Mouse (Mus musculus) bone marrow, adult 2 months (tissue): ENCODE measurements around the gene Wdr34. TPM values are rescaled to one million over a fixed set of nuclear protein-coding genes. Genes with fewer than 3 reads are reported as not detected.

ENCODE experiments used
- H3K27ac ChIP-seq: fragments of 200-500 bp; 2 replicates; pipeline ENCODE4 v1.5.1; 2012; ENCODE audit warnings: low read depth, mild to moderate bottlenecking, control low read depth, inconsistent platforms, low read length; ENCODE audit not compliant: control insufficient read depth, poor library complexity, insufficient read depth
- H3K4me1 ChIP-seq: fragments of 200-500 bp; 2 replicates; pipeline ENCODE4 v1.6.1; 2011; ENCODE audit warnings: low read length; ENCODE audit not compliant: control insufficient read depth, insufficient read depth
- H3K4me3 ChIP-seq: fragments of 200-500 bp; replicated peaks from 2 replicates; pipeline ENCODE3; 2011; ENCODE audit warnings: mild to moderate bottlenecking, low read depth, low read length, control low read depth; ENCODE audit not compliant: control insufficient read depth
- CTCF ChIP-seq: fragments of 200-500 bp; IDR thresholded peaks from 2 replicates; pipeline ENCODE4 v1.5.1; 2011; ENCODE audit warnings: low read length, control low read depth; ENCODE audit not compliant: control insufficient read depth, insufficient read depth
- POLR2A ChIP-seq: fragments of 200-500 bp; IDR thresholded peaks from 2 replicates; pipeline ENCODE4 v1.6.1; 2011; ENCODE audit warnings: low read depth, mild to moderate bottlenecking, control low read depth, low read length, borderline replicate concordance; ENCODE audit not compliant: control insufficient read depth
- WGBS: fragments of 180-500 bp; shearing (Covaris S2); methylation state at CpG from one replicate; pipeline ENCODE4 v1.1.7; 2018; 5-methylcytosine and 5-hydroxymethylcytosine counted together
- polyA plus RNA-seq: library from polyadenylated mRNA; stranded (reverse); fragments of >200 nt; gene quantifications from 2 replicates; pipeline ENCODE4 v1.2.4, GENCODE M21; 2011; ENCODE audit warnings: low replicate concordance; ENCODE audit not compliant: missing spikeins, insufficient read depth, insufficient read length

Wdr34 gene
- polyA plus RNA-seq, 1 experiment: 5.7 TPM

DNA sequence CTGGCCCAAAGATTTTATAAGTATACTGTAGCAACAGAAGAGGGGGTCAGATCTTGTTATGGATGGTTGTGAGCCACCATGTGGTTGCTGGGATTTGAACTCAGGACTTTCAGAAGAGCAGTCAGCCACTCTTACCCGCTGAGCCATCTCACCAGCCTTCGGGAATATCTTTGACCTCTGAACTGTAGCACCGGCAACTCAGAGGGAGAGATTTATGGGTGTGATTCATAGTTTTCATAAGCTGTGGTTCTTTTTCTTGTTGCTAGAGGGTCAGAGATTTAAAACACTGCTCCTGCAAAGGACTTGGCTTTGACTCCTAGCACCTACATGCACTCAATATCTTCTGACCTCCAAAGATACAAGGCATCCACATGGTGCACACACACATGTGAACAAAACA lies 26.9 kb upstream of the Wdr34 start:
- no peak overlapping the region for H3K4me3 ChIP-seq
- 81% methylated on average over 3 of the region's 3 CpGs for WGBS
- no peaks in the 10 kb centered on the region for H3K4me1 ChIP-seq
- H3K27ac ChIP-seq: no peak overlapping the region
- TF ChIP-seq POLR2A (no peak), CTCF (no peak)

DNA sequence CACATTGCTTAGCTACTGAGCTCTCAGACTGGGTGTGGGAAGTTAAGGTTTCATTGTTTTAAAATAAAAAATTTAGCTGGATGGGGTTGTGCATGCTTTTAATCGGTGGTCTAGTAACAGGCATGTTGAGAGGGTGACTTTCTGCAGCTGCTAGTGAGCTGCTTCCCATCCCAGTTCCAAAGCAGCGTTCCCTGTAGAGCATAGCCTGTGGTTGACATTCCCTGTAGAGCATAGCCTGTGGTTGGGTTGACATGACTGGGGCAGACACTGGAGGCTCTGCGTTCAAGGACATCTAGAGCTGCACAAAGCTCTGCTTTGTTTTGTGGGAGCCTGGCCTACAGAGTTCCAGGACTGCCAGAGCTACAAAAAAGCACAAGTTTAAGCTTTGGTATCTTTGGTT lies 24.6 kb upstream of the Wdr34 start:
- 87% methylated on average over 3 of the region's 3 CpGs for WGBS
- TF ChIP-seq POLR2A: no peak
- TF ChIP-seq CTCF: no peak
- H3K4me3 ChIP-seq: no peak overlapping the region
- no peaks in the 10 kb centered on the region for H3K4me1 ChIP-seq
- no peak overlapping the region for H3K27ac ChIP-seq

DNA sequence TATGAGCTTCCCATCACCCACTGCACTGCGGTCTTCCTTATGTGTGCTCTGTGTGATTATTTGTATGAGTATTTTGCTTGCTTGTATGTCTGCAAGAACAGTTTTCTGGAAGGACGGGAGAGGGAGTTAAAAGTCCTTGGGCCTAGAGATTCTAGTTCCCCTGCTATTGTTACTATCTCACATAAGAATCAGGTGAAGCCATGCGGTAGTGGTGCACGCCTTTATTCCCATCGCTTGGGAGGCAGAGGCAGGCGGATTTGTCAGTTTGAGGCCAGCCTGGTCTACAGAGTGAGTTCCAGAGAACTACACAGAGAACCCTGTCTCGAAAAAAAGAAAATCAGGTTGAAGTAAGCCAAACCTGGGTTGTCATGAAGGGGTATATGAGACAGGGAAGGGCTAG lies 24.2 kb upstream of the Wdr34 start:
- H3K4me3 ChIP-seq: no peak overlapping the region
- WGBS: 80% methylated on average over 7 of the region's 7 CpGs
- TF ChIP-seq CTCF (no peak), POLR2A (no peak)

DNA sequence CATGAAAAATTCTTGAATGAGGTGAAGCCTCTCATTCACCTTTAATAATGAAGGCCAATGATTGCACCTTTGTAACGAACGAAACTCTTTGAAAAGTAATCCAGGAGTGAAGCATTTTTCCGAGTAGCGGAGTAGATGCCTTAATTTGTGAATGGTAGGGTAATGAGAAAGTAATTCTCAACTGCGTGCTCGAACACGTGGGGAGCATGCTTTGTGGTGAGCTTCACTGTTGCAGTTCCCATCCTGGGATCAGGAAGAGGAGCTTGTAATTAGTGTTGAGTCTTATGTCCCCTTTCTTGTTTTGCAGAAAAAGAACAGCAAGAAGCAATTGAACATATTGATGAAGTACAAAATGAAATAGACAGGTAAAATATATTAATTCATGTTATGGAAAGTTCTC lies 19.3 kb upstream of the Wdr34 start:
- TF ChIP-seq POLR2A: no peak
- TF ChIP-seq CTCF: no peak
- Histone ChIP-seq H3K4me1 (peaks cover 2% of the 10 kb centered on the region; the same call in 1 of the 2 replicates), H3K27ac (no peak overlapping the region), H3K4me3 (peak overlapping the region; percentile 50)
- WGBS: 11% methylated on average over 7 of the region's 7 CpGs

More for the DNA sequence above, 24.2 kb upstream of the Wdr34 start:
- Histone ChIP-seq H3K27ac (no peak overlapping the region), H3K4me1 (no peaks in the 10 kb centered on the region; the same call in 1 of the 2 replicates)

DNA sequence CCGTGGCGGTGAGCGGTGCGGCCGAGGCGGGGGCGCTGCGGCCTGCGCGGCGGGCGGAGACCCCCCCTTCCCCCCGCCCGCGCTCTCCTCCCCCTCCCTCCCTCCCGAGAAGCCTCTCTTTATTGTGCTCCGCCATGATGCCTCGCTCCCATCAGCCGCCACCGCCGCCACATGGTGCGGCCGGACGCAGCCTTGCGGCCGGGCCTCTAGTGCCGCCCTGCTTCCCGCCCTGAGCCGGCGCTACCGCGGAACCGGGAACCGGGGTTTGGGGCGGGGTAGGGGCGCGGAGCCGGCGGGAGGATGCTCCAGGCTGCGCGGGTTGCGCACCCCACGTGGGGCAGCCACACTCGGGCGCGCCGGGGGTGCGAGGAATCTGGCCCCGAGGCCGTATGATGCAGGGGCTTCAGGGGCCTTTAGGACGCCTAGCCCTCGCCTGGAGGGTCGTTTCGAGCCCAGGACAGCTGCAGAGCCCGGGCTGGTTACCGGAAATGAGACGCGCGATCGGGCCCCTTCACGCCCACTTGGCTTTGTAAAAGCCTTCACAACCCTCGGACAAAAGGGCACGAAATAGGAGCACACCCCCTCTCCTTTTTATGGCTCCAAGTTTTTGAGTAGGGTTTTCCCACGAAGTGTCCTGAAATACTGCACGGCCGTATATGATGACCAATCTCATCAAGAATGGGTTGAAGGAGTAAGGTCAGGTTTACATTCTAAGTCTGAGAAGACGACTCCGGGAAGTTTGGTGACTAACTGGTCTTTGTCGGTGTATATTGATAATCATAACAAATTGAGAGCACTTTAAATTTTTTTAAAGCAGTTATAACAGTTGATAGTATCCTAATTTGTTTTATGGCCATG lies 18.6 kb upstream of the Wdr34 start:
- peak overlapping the region; percentile 99 for H3K27ac ChIP-seq
- under 1% methylated on average over 58 of the region's 69 CpGs for WGBS
- peaks cover 3% of the 10 kb centered on the region; the same call in 1 of the 2 replicates for H3K4me1 ChIP-seq
- H3K4me3 ChIP-seq: peak overlapping the region; percentile 85
- TF ChIP-seq CTCF (no peak), POLR2A (peak; percentile 30; the same call in 1 of the 2 replicates)

DNA sequence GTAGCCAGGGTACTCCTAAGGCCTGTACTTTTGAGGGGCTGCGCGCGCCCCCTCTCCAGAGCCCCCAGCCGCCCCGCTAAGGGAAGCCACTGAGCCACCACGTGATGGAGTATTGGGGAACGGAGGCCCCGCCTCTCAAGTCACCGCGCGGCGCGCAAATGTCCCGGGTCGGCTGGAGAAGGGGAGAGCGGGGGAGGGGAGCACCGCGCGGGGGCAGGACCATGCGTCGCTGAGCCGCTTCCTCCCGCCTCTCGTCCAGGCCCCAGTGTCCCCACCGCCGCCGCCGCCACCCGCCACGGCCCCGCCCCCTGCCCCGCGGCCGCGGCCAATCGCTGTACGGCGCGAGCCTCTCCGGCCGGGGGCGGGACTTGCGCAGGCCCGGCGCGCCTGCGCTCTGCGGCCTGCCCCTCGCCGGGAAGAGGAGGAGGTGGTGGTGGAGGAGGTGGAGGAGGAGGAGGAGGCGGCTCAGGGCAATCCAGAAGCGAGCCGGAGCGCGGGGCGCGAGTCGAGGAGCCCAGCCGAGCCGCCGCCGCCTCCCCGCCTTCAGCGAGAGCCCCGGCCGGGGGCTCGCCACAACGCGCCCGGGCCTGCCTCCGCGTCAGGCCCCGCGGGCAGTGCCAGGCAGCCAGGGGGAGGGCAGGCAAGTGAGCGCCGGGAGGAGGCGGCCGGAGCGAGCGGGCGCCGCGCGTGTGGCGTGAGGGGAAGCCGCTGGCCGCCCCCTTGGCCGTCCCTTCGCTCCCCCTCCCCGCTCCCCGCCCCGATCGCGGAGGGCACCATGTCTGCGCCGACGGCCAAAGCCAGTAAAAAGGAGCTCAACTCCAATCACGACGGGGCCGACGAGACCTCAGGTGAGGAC lies 17.6 kb upstream of the Wdr34 start:
- peak overlapping the region; percentile 85 for H3K4me3 ChIP-seq

DNA sequence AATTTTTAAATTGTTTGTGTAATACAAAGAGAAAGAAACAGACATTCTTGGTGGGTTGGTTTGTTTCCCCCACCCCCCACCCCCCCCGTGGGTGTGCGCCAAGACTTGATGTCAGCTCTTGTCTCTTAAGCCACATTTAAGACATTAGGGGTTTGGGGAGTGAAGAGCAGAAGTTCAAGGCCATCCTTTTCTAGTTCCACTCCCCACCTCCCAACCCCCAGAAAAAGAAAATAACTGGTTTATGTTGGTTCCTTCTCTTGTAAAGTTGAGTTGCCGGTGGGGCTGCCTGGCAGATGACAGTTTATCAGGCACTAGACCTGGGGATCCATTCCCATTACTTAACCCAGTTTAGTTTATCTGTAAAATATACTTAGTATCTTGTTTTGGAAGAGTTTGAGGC lies 15.6 kb upstream of the Wdr34 start:
- Histone ChIP-seq H3K4me3 (no peak overlapping the region), H3K27ac (no peak overlapping the region), H3K4me1 (peaks cover 3% of the 10 kb centered on the region; the same call in 1 of the 2 replicates)
- 10% methylated on average over 3 of the region's 3 CpGs for WGBS
- TF ChIP-seq CTCF (no peak), POLR2A (no peak)

More for the DNA sequence above, 17.6 kb upstream of the Wdr34 start:
- Histone ChIP-seq H3K27ac (peak overlapping the region; percentile 99), H3K4me1 (peaks cover 3% of the 10 kb centered on the region; the same call in 1 of the 2 replicates)
- TF ChIP-seq CTCF: no peak
- peak; percentile 89 for TF ChIP-seq POLR2A
- under 1% methylated on average over 93 of the region's 101 CpGs for WGBS

DNA sequence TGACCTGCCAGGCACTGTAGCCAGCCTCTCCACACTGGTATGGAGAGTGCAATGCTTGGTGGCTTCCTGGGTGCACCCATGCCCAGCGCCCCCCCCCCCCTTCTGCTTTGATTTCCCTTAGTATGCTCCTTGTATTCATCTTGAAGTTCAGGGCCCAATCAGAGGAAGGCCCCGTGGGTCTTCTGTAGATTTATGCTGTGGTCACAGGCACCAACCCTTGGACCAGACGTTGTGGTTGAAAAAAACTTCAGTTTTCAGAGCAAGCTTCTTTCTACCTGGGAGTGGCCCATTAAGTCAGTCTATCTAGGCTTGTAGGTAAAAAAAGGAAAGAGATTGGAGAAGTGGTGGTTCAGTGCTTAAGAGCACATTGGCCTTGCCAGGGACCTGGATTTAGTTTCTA lies 15.1 kb upstream of the Wdr34 start:
- H3K27ac ChIP-seq: no peak overlapping the region
- TF ChIP-seq POLR2A (no peak), CTCF (no peak)
- H3K4me3 ChIP-seq: no peak overlapping the region
- H3K4me1 ChIP-seq: peaks cover 3% of the 10 kb centered on the region; the same call in 1 of the 2 replicates
- 4% methylated on average over 3 of the region's 3 CpGs for WGBS
